Mouse (Mus musculus) neural tube, embryonic 11.5 days (tissue): ENCODE measurements around the gene Rnf24. TPM values are rescaled to one million over a fixed set of nuclear protein-coding genes. Genes with fewer than 3 reads are reported as not detected.

Experiments
- ATAC-seq: fragments of 200-750 bp; cut with Nextera tagmentation; 2 replicates; pipeline ENCODE4 v1.8.0; 2017; ENCODE audit warnings: moderate number of reproducible peaks, mild to moderate bottlenecking, moderate TSS enrichment, moderate library complexity; ENCODE audit not compliant: insufficient read depth, low FRiP score, low TSS enrichment
- DNase-seq: peaks from one replicate; pipeline ENCODE4 v3.0.0-alpha.2; 2015; ENCODE audit warnings: low spot score
- H3K27ac ChIP-seq: fragments of 300-500 bp; sonication (generic); 2 replicates; pipeline ENCODE4 v1.5.1; 2014; ENCODE audit warnings: low read depth, mild to moderate bottlenecking, low read length
- H3K27me3 ChIP-seq: fragments of 300-500 bp; sonication (generic); 2 replicates; pipeline ENCODE4 v1.6.1; 2014; ENCODE audit warnings: mild to moderate bottlenecking, low read length, mixed read lengths; ENCODE audit not compliant: control insufficient read depth, insufficient read depth
- H3K36me3 ChIP-seq: fragments of 300-500 bp; sonication (generic); 2 replicates; pipeline ENCODE4 v1.6.1; 2014; ENCODE audit warnings: mild to moderate bottlenecking, low read length, moderate library complexity, mixed read lengths; ENCODE audit not compliant: control insufficient read depth, insufficient read depth
- H3K4me1 ChIP-seq: fragments of 300-500 bp; sonication (generic); 2 replicates; pipeline ENCODE4 v1.6.1; 2014; ENCODE audit warnings: low read length, mixed read lengths; ENCODE audit not compliant: control insufficient read depth, insufficient read depth
- H3K4me2 ChIP-seq: fragments of 300-500 bp; sonication (generic); 2 replicates; pipeline ENCODE4 v1.6.1; 2014; ENCODE audit warnings: low read depth, mild to moderate bottlenecking, moderate library complexity
- H3K4me3 ChIP-seq: fragments of 300-500 bp; sonication (generic); 2 replicates; pipeline ENCODE4 v1.5.1; 2014; ENCODE audit warnings: low read depth, low read length
- H3K9ac ChIP-seq: fragments of 300-500 bp; sonication (generic); 2 replicates; pipeline ENCODE4 v1.6.1; 2014; ENCODE audit warnings: mild to moderate bottlenecking, low read length
- H3K9me3 ChIP-seq: fragments of 300-500 bp; sonication (generic); 2 replicates; pipeline ENCODE4 v1.6.1; 2016; ENCODE audit warnings: low read length; ENCODE audit not compliant: control insufficient read depth
- WGBS: fragments of 180-500 bp; shearing (Covaris S2); extraction: QIAGEN DNeasy Blood & Tissue Kit; methylation state at CpG from one replicate; pipeline ENCODE4 v1.1.7; 2014; 5-methylcytosine and 5-hydroxymethylcytosine counted together
- polyA plus RNA-seq: library from polyadenylated mRNA; unstranded; fragments of >200 nt; fragmentation: Nextera tagmentation; extraction: Ambion mirVana; gene quantifications from 2 replicates; pipeline ENCODE4 v1.2.1, GENCODE M21; 2014

The Rnf24 gene
- 11.0 TPM in 2 replicates for polyA plus RNA-seq

DNA sequence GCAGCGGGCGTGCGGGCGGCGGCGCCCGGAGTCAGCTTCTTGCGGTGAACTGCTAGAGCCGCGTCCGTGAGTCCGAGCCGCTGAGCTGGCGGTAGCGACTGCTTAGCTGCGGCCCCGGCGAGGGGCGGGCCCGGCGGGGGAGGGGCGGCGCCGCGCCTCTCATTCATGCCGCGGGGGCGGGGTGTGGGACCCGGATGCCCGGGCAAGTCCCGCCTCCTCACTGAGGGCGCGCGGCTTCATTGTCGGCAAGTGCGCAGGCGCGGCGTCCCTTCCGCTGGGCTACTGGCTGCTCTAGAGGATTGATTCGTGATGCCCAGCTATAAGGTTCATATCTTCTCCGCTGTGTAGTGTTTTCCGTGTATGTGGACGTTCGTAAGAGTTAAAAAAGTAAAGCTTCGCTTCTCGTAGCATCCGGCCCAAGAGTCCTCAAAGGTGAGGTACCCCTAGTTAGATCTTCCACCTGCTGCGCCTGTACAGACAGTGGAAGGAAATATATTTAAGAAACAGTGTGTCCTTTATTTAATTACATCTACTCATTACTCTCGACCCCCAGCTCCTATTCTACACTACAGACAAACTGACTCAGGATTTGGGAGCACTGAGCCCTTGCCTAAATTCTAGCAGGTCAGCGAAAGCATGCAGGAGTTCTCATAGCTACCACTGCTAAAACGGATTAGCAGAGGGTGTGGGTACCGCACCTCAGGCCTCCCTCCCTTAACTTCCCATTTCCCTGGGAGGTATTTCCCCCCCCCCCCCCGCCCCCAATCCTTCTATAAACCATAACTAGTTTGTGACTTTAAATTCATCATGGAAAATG lies at the start of gene Rnf24:
Rnf24 (minus strand) TSS at position 146 of the 817 bp plus-strand sequence.
- H3K4me2 ChIP-seq: peak within 1 kb of the TSS; percentile 59
- peak; percentile 98 for DNase-seq
- H3K9ac ChIP-seq: peak within 1 kb of the TSS; percentile 84
- WGBS: under 1% methylated on average over 53 of the region's 54 CpGs
- H3K36me3 ChIP-seq: no peaks in the 10 kb centered on the region
- H3K4me1 ChIP-seq: no peaks in the 10 kb centered on the region
- H3K9me3 ChIP-seq: no peaks in the 10 kb centered on the region
- H3K4me3 ChIP-seq: peak within 1 kb of the TSS; percentile 90
- ATAC-seq: peak; percentile 93
- no peaks in the 10 kb centered on the region for H3K27me3 ChIP-seq
- H3K27ac ChIP-seq: peak within 1 kb of the TSS; percentile 98

DNA sequence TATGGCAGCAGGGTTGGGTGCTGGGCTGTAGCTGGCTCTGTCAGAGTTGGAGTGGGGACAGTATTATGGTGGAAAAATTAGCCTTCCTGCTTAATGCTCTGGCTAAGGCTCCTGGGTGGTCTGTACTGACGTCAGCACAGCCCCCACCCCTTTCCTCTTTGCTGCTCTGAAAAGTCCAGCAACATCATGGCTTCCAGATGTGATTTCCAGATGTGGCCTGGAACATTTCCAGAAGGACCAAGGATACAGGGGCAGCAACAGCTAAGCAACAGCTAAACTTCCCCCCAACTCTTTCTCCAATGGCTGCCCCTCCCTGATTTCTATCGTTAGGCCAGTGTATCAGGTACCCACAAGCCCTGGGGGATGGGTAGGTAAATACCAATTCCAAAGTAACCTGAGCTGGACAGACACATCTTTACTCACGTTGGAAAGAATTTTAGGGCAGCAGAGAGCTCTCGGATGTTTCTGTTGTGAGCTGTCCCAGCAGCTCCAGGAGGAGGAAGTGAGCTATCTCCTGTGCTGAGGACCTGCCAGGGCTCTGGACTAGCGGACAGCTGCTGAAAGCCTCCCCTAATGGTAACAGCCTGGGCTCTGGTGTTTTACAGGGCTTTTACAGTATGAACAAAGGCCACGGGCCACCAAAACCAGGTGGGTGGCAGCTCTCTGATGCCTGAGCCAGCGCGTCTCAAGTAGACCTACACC lies 49.3 kb upstream of the Rnf24 start:
- ATAC-seq (no peak), DNase-seq (peak; percentile 32)
- Histone ChIP-seq H3K4me3 (no peak overlapping the region), H3K4me1 (no peaks in the 10 kb centered on the region), H3K27me3 (no peaks in the 10 kb centered on the region), H3K36me3 (no peaks in the 10 kb centered on the region), H3K27ac (no peak overlapping the region), H3K4me2 (no peak overlapping the region), H3K9me3 (no peaks in the 10 kb centered on the region), H3K9ac (no peak overlapping the region)
- 52% methylated on average over 8 of the region's 8 CpGs for WGBS

DNA sequence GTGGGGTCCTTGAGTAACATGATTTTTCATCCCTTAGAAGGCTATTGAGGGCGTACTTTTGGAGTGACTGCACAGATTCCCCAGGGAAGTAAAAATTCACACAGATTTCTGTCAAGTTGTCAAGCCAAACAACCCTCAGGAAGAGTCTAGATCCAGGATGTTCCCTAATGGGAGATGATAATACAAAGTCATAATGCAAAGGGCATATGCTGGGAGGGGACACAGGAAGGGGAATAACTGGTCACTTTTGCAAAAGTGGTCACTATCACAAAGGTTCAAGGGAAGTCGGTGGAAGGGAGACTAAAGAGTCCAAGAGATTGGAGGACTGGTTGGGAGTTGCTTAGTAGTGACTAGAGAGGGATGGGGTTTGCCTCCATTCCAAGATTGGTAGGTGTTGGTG lies 48.2 kb upstream of the Rnf24 start:
- DNase-seq (no peak), ATAC-seq (no peak)
- Histone ChIP-seq H3K27me3 (no peaks in the 10 kb centered on the region), H3K9me3 (no peaks in the 10 kb centered on the region), H3K4me3 (no peak overlapping the region), H3K36me3 (no peaks in the 10 kb centered on the region), H3K4me1 (no peaks in the 10 kb centered on the region), H3K27ac (no peak overlapping the region), H3K4me2 (no peak overlapping the region), H3K9ac (no peak overlapping the region)
- 76% methylated on average over 2 of the region's 2 CpGs for WGBS

DNA sequence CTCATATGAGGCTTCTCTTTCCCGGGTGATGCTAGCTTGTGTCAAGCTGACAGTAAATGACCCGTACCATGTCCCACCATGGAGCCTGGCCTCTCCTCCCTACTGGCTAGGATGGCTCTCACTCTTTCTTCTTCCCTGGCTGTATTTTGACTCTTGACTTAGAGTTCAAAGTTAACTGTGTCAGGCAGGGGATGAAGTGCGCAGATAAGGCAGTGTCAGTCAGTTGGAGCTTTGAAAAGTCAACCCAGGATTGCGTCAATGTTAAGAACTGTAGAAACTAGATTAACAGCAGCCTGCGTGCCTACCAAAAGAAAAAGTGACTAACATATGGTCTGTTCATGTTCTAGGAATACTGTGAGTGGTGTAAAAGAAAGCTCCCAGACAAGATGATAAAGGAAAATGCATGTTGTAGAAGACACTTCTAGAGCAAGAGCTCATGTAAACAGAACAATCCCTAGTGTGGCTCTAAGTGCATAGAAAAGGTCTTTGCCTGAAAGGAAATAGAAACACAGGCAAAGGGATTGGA lies 44.7 kb upstream of the Rnf24 start:
- H3K4me1 ChIP-seq: no peaks in the 10 kb centered on the region
- H3K27ac ChIP-seq: no peak overlapping the region
- DNase-seq: no peak
- 94% methylated on average over 5 of the region's 5 CpGs for WGBS
- no peaks in the 10 kb centered on the region for H3K36me3 ChIP-seq
- no peaks in the 10 kb centered on the region for H3K27me3 ChIP-seq
- no peak for ATAC-seq
- H3K4me2 ChIP-seq: no peak overlapping the region
- H3K9me3 ChIP-seq: no peaks in the 10 kb centered on the region
- H3K4me3 ChIP-seq: no peak overlapping the region
- no peak overlapping the region for H3K9ac ChIP-seq

DNA sequence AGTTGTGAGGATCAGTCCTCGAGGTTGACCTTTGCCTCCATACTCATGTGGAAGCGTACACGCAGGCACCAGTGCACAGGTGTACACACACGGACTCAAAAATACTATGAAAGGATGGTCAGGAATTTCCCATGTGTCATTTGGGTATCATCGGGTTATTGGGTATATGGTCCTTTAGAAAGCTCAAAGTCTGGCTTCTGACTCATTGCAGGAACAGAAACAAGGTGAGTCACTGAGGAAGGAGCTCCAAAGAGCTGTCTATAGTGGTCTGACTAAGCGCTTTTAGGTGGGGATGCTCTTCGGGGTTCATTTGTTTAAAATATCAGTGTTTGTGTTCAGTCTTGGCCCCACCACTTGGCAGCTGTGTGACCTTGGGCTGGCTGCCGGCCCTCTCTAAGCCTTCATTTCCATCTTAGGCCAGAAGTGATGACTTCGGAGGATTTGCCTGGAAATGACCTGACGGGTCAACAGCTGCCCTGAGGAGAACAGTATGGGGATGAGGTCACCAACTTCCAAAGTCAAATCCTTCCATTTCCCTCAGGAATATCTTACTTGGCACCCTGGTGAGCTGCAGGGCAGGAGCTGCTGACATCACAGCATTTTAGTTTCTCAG lies 33.8 kb upstream of the Rnf24 start:
- Histone ChIP-seq H3K4me2 (no peak overlapping the region), H3K27ac (no peak overlapping the region), H3K4me1 (no peaks in the 10 kb centered on the region), H3K9me3 (no peaks in the 10 kb centered on the region), H3K36me3 (no peaks in the 10 kb centered on the region), H3K4me3 (no peak overlapping the region), H3K27me3 (no peaks in the 10 kb centered on the region), H3K9ac (no peak overlapping the region)
- no peak for ATAC-seq
- WGBS: 85% methylated on average over 10 of the region's 10 CpGs
- DNase-seq: no peak

DNA sequence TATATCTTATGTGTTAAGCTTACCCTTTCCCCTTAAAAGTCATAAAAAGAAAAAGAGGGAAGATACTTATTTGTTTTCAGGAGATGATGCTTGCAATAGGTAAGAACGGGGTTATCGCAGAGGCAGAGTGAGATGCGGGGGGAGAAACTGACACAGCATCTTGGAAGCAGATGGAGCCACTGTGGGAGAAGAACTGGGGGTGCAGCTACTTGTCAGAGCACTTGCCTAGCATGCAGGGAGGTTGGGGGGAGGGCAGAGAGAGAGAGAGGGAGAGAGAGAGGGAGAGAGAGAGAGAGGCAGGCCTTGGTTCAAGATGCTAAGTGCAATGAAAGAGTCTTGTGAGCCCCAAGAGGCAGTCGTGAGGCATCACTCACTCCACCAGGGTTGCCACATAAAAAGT lies 32.5 kb upstream of the Rnf24 start:
- Histone ChIP-seq H3K27ac (no peak overlapping the region), H3K27me3 (no peaks in the 10 kb centered on the region), H3K4me3 (no peak overlapping the region), H3K4me1 (no peaks in the 10 kb centered on the region), H3K36me3 (no peaks in the 10 kb centered on the region), H3K9ac (no peak overlapping the region), H3K9me3 (no peaks in the 10 kb centered on the region), H3K4me2 (no peak overlapping the region)
- 89% methylated on average over 4 of the region's 4 CpGs for WGBS
- no peak for ATAC-seq
- no peak for DNase-seq

DNA sequence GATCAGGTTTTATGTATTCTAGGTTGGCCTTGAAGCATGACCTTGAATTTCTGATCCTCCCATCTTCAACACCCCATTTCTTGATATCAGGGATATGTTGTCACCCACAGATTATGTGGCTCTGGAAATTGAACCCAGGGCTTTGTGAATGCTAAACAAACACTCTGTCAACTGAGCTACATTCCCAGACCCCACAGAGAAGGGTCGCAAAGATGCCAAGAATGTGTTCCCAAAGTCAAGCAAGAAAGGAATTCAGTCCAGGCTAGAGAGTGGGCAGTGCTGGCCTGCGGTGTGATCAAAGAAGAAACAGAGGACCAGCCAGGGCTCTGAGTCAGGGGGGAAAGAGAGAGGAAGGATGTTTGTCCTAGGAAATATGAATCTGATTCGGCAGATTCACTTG lies 26.8 kb upstream of the Rnf24 start:
- 80% methylated on average over 3 of the region's 3 CpGs for WGBS
- ATAC-seq (no peak), DNase-seq (no peak)
- Histone ChIP-seq H3K27ac (no peak overlapping the region), H3K4me1 (no peaks in the 10 kb centered on the region), H3K27me3 (no peaks in the 10 kb centered on the region), H3K9me3 (no peaks in the 10 kb centered on the region), H3K4me3 (no peak overlapping the region), H3K36me3 (no peaks in the 10 kb centered on the region), H3K9ac (no peak overlapping the region), H3K4me2 (no peak overlapping the region)

DNA sequence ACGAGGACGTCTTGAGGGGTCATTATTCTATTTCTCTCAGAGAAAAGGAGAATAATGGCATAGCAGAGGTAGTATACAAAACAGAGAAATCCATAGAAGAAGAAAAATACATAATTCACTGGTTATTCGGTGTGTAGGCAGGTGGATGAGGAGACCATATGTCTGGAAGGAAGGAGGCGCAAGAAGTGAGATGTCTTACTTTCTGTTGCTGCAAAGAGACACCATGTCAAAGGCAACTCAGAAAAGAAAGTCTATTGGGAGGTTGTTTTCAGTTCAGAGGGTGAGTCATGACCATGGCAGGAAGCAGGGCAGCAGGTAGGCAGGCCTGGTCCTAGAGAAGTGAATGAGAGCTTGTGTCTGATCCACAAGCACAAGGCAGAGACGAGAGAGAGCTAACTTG lies 26.2 kb upstream of the Rnf24 start:
- Histone ChIP-seq H3K9ac (no peak overlapping the region), H3K27me3 (no peaks in the 10 kb centered on the region), H3K4me1 (no peaks in the 10 kb centered on the region), H3K36me3 (no peaks in the 10 kb centered on the region), H3K9me3 (no peaks in the 10 kb centered on the region), H3K4me2 (no peak overlapping the region), H3K4me3 (no peak overlapping the region), H3K27ac (no peak overlapping the region)
- DNase-seq (no peak), ATAC-seq (no peak)
- WGBS: 92% methylated on average over 5 of the region's 5 CpGs
